Mouse (Mus musculus): ENCODE measurements around the gene Cpm. TPM values are rescaled to one million over a fixed set of nuclear protein-coding genes. Genes with fewer than 3 reads are reported as not detected.
"Not testable (repeated sequence)": the region's sequence is repeated elsewhere in the genome, so short reads cannot be mapped to it uniquely, and the experiment has no call there.

Gene Cpm
- polyA plus RNA-seq, 1 experiment from 2014 or later = 4.2 TPM

- WGBS = 97% methylated on average over 3 of the region's 3 CpGs
- H3K9me3 ChIP-seq (ENCODE audit: control insufficient read depth, low read length) = no peaks in the 10 kb centered on the region
- no peak overlapping the region for H3K27ac ChIP-seq (ENCODE audit: low read depth, low read length)
- H3K9ac ChIP-seq (replicated peaks; ENCODE audit: low read depth, low read length) = no peak overlapping the region
- no peaks in the 10 kb centered on the region for H3K4me1 ChIP-seq (ENCODE audit: control insufficient read depth, insufficient read depth, low read length)
- ATAC-seq (ENCODE audit: low read depth) = no peak
- H3K4me2 ChIP-seq (ENCODE audit: low read depth, low read length) = no peak overlapping the region
- H3K4me3 ChIP-seq (ENCODE audit: low read depth, low read length) = no peak overlapping the region
- no peaks in the 10 kb centered on the region for H3K27me3 ChIP-seq (ENCODE audit: control insufficient read depth, insufficient read depth, low read length)
- peaks cover 76% of the 10 kb centered on the region for H3K36me3 ChIP-seq (ENCODE audit: control insufficient read depth, insufficient read depth, low read length)
These were observed 68.3 kb downstream of the Cpm start for GRCm38 (mm10) chr10:117697561-117698115.

GRCm38 (mm10) chr10:117698313-117699138 lies 69.2 kb downstream of the Cpm start:
- Histone ChIP-seq H3K4me2 (ENCODE audit: low read depth, low read length) (no peak overlapping the region), H3K9ac (replicated peaks; ENCODE audit: low read depth, low read length) (no peak overlapping the region), H3K9me3 (ENCODE audit: control insufficient read depth, low read length) (no peaks in the 10 kb centered on the region), H3K4me3 (ENCODE audit: low read depth, low read length) (no peak overlapping the region), H3K36me3 (ENCODE audit: control insufficient read depth, insufficient read depth, low read length) (peaks cover 79% of the 10 kb centered on the region), H3K27me3 (ENCODE audit: control insufficient read depth, insufficient read depth, low read length) (no peaks in the 10 kb centered on the region), H3K27ac (ENCODE audit: low read depth, low read length) (no peak overlapping the region), H3K4me1 (ENCODE audit: control insufficient read depth, insufficient read depth, low read length) (no peaks in the 10 kb centered on the region)
- no peak for ATAC-seq (ENCODE audit: low read depth)
- WGBS = 96% methylated on average over 10 of the region's 10 CpGs

- H3K27ac ChIP-seq (ENCODE audit: low read depth, low read length) = no peak overlapping the region
- no peaks in the 10 kb centered on the region for H3K27me3 ChIP-seq (ENCODE audit: control insufficient read depth, insufficient read depth, low read length)
- ATAC-seq (ENCODE audit: low read depth) = no peak
- H3K4me1 ChIP-seq (ENCODE audit: control insufficient read depth, insufficient read depth, low read length) = no peaks in the 10 kb centered on the region
- H3K4me2 ChIP-seq (ENCODE audit: low read depth, low read length) = no peak overlapping the region
- H3K4me3 ChIP-seq (ENCODE audit: low read depth, low read length) = no peak overlapping the region
- peaks cover 80% of the 10 kb centered on the region for H3K36me3 ChIP-seq (ENCODE audit: control insufficient read depth, insufficient read depth, low read length)
- 96% methylated on average over 4 of the region's 4 CpGs for WGBS
- H3K9me3 ChIP-seq (ENCODE audit: control insufficient read depth, low read length) = no peaks in the 10 kb centered on the region
- H3K9ac ChIP-seq (replicated peaks; ENCODE audit: low read depth, low read length) = no peak overlapping the region
These were observed 70.6 kb downstream of the Cpm start for GRCm38 (mm10) chr10:117699914-117700313.

GRCm38 (mm10) chr10:117700450-117700849 lies 71.2 kb downstream of the Cpm start:
- H3K27ac ChIP-seq (ENCODE audit: low read depth, low read length) = no peak overlapping the region
- no peaks in the 10 kb centered on the region for H3K9me3 ChIP-seq (ENCODE audit: control insufficient read depth, low read length)
- H3K9ac ChIP-seq (replicated peaks; ENCODE audit: low read depth, low read length) = no peak overlapping the region
- peaks cover 80% of the 10 kb centered on the region for H3K36me3 ChIP-seq (ENCODE audit: control insufficient read depth, insufficient read depth, low read length)
- WGBS = 89% methylated on average over 1 of the region's 1 CpGs
- no peak for ATAC-seq (ENCODE audit: low read depth)
- H3K4me1 ChIP-seq (ENCODE audit: control insufficient read depth, insufficient read depth, low read length) = no peaks in the 10 kb centered on the region
- no peaks in the 10 kb centered on the region for H3K27me3 ChIP-seq (ENCODE audit: control insufficient read depth, insufficient read depth, low read length)
- H3K4me2 ChIP-seq (ENCODE audit: low read depth, low read length) = no peak overlapping the region
- H3K4me3 ChIP-seq (ENCODE audit: low read depth, low read length) = no peak overlapping the region

GRCm38 (mm10) chr10:117701034-117701829 lies 71.9 kb downstream of the Cpm start:
- Histone ChIP-seq H3K4me2 (ENCODE audit: low read depth, low read length) (no peak overlapping the region), H3K27ac (ENCODE audit: low read depth, low read length) (no peak overlapping the region), H3K9me3 (ENCODE audit: control insufficient read depth, low read length) (no peaks in the 10 kb centered on the region), H3K36me3 (ENCODE audit: control insufficient read depth, insufficient read depth, low read length) (peaks cover 72% of the 10 kb centered on the region), H3K4me3 (ENCODE audit: low read depth, low read length) (no peak overlapping the region), H3K9ac (replicated peaks; ENCODE audit: low read depth, low read length) (no peak overlapping the region), H3K27me3 (ENCODE audit: control insufficient read depth, insufficient read depth, low read length) (no peaks in the 10 kb centered on the region), H3K4me1 (ENCODE audit: control insufficient read depth, insufficient read depth, low read length) (no peaks in the 10 kb centered on the region)
- no peak for ATAC-seq (ENCODE audit: low read depth)
- WGBS = 96% methylated on average over 6 of the region's 6 CpGs

GRCm38 (mm10) chr10:117702024-117702833 lies 72.9 kb downstream of the Cpm start:
- no peak overlapping the region for H3K4me3 ChIP-seq (ENCODE audit: low read depth, low read length)
- peaks cover 64% of the 10 kb centered on the region for H3K36me3 ChIP-seq (ENCODE audit: control insufficient read depth, insufficient read depth, low read length)
- no peaks in the 10 kb centered on the region for H3K9me3 ChIP-seq (ENCODE audit: control insufficient read depth, low read length)
- no peak overlapping the region for H3K4me2 ChIP-seq (ENCODE audit: low read depth, low read length)
- H3K27me3 ChIP-seq (ENCODE audit: control insufficient read depth, insufficient read depth, low read length) = no peaks in the 10 kb centered on the region
- 96% methylated on average over 6 of the region's 6 CpGs for WGBS
- ATAC-seq (ENCODE audit: low read depth) = no peak
- H3K4me1 ChIP-seq (ENCODE audit: control insufficient read depth, insufficient read depth, low read length) = peaks cover 5% of the 10 kb centered on the region; the same call in 1 of the 2 replicates
- H3K27ac ChIP-seq (ENCODE audit: low read depth, low read length) = no peak overlapping the region
- no peak overlapping the region for H3K9ac ChIP-seq (replicated peaks; ENCODE audit: low read depth, low read length)

GRCm38 (mm10) chr10:117703506-117703905 lies 74.2 kb downstream of the Cpm start:
- WGBS = 90% methylated on average over 3 of the region's 3 CpGs
- H3K27me3 ChIP-seq (ENCODE audit: control insufficient read depth, insufficient read depth, low read length) = no peaks in the 10 kb centered on the region

GRCm38 (mm10) chr10:117704314-117704963 lies 75.1 kb downstream of the Cpm start:
- 99% methylated on average over 6 of the region's 6 CpGs for WGBS
- not testable (repeated sequence) for H3K4me2 ChIP-seq (ENCODE audit: low read depth, low read length); H3K27ac ChIP-seq (ENCODE audit: low read depth, low read length); H3K9me3 ChIP-seq (ENCODE audit: control insufficient read depth, low read length); H3K9ac ChIP-seq (replicated peaks; ENCODE audit: low read depth, low read length); H3K27me3 ChIP-seq (ENCODE audit: control insufficient read depth, insufficient read depth, low read length); H3K4me3 ChIP-seq (ENCODE audit: low read depth, low read length); ATAC-seq (ENCODE audit: low read depth)
- peaks cover 48% of the 10 kb centered on the region for H3K36me3 ChIP-seq (ENCODE audit: control insufficient read depth, insufficient read depth, low read length)
- H3K4me1 ChIP-seq (ENCODE audit: control insufficient read depth, insufficient read depth, low read length) = peaks cover 14% of the 10 kb centered on the region; the same call in 1 of the 2 replicates

More at GRCm38 (mm10) chr10:117703506-117703905, 74.2 kb downstream of the Cpm start:
- Histone ChIP-seq H3K27ac (ENCODE audit: low read depth, low read length) (no peak overlapping the region), H3K36me3 (ENCODE audit: control insufficient read depth, insufficient read depth, low read length) (peaks cover 57% of the 10 kb centered on the region), H3K4me2 (ENCODE audit: low read depth, low read length) (no peak overlapping the region), H3K4me3 (ENCODE audit: low read depth, low read length) (no peak overlapping the region), H3K9ac (replicated peaks; ENCODE audit: low read depth, low read length) (no peak overlapping the region), H3K4me1 (ENCODE audit: control insufficient read depth, insufficient read depth, low read length) (peaks cover 5% of the 10 kb centered on the region; the same call in 1 of the 2 replicates), H3K9me3 (ENCODE audit: control insufficient read depth, low read length) (no peaks in the 10 kb centered on the region)
- no peak for ATAC-seq (ENCODE audit: low read depth)
